Comparison of ENCODE assay signal across 26 mouse cellular contexts in the genomic region with DNA sequence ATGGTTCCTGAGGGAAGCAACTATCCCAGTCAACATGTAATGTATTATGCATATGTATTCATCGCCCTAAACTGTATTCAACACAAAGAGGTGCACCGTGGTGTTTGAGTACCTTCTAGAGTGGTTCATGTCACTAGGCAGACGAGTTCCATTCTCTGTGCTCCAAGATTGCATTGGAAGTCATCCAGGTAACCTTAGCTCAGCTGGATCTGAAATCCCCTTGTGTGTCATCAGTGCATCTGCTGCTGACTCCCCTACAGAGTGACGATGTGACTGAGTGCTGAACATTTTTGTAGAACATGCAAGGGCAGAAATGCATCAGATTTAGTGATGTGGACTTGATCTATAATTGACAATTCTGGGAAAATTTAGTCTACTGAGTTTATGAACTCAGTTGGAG.
DNase-seq lines count a peak whose midpoint lies in the region; ATAC-seq and TF ChIP-seq lines count a peak whose summit lies in the region.
"Had no signal": no experiment of that assay in that cellular context is flagged by ENCODE, and none has a peak within 500 bp of the region (broad histone marks: within the 10 kb centered on the region; RNA-seq: fewer than 3 reads in every experiment).

No protein-coding gene starts in this region.

- H3K9me3 ChIP-seq in hindbrain, embryonic 16.5 days (ENCODE audit: control insufficient read depth, low read length) = no peaks in the 10 kb centered on the region
- H3K9me3 ChIP-seq in hindbrain, embryonic 10.5 days = no peaks in the 10 kb centered on the region
- no peaks in the 10 kb centered on the region for H3K9me3 ChIP-seq in midbrain, postnatal 0 days (ENCODE audit: low read length)
- no peaks in the 10 kb centered on the region for H3K9me3 ChIP-seq in midbrain, embryonic 16.5 days (replicated peaks; ENCODE audit: control insufficient read depth, low read length, poor library complexity, severe bottlenecking)
- H3K9me3 ChIP-seq: embryonic facial prominence, embryonic 15.5 days; forebrain, embryonic 12.5 days; neural tube, embryonic 13.5 days had no signal

- peak; percentile 24 for DNase-seq in cerebellum, adult 11-12 months
- DNase-seq in cerebellum, postnatal 4 days (ENCODE audit: low spot score in 2 of 2) = no peak
- no peak for DNase-seq in hindbrain, embryonic 10.5 days (ENCODE audit: low spot score)
- DNase-seq in midbrain, postnatal 0 days (ENCODE audit: low spot score) = peak; percentile 35
- no peak for DNase-seq in heart, postnatal 25 days (ENCODE audit: low spot score)
- DNase-seq in adrenal gland, adult (ENCODE audit: inconsistent age in 2 of 2, low spot score in 1 of 2) = no peak
- DNase-seq: adrenal gland, adult 8-10 months; forebrain, postnatal 0 days; gastrocnemius, postnatal 10 days; heart, postnatal 36 days; kidney, adult 8-10 months; kidney, postnatal 4 days; lung, postnatal 36 days; thymus, adult 2 months; thymus, postnatal 36 days had no signal

- TF ChIP-seq CTCF in midbrain, postnatal 0 days (IDR thresholded peaks at IDR 0.05) = no peak

- H3K27me3 ChIP-seq in hindbrain, embryonic 16.5 days (replicated peaks; ENCODE audit: control insufficient read depth, insufficient read depth, low read length) = no peaks in the 10 kb centered on the region
- H3K27me3 ChIP-seq in hindbrain, embryonic 10.5 days (ENCODE audit: insufficient read depth, poor library complexity, severe bottlenecking) = no peaks in the 10 kb centered on the region
- no peaks in the 10 kb centered on the region for H3K27me3 ChIP-seq in midbrain, postnatal 0 days (ENCODE audit: insufficient read depth, low read length)
- H3K27me3 ChIP-seq in midbrain, embryonic 16.5 days (ENCODE audit: control insufficient read depth, insufficient read depth, low read depth, low read length) = no peaks in the 10 kb centered on the region
- H3K27me3 ChIP-seq: CH12.LX; embryonic facial prominence, embryonic 15.5 days; forebrain, embryonic 12.5 days; neural tube, embryonic 13.5 days had no signal

- no peak overlapping the region for H3K4me2 ChIP-seq in hindbrain, embryonic 16.5 days (ENCODE audit: low read length)
- no peak overlapping the region for H3K4me2 ChIP-seq in midbrain, postnatal 0 days (ENCODE audit: low read depth, low read length, poor library complexity, severe bottlenecking)
- no peak overlapping the region for H3K4me2 ChIP-seq in midbrain, embryonic 16.5 days (ENCODE audit: low read length)
- H3K4me2 ChIP-seq: embryonic facial prominence, embryonic 15.5 days; forebrain, embryonic 12.5 days; liver, embryonic 11.5 days; midbrain, embryonic 11.5 days; neural tube, embryonic 13.5 days had no signal

- H3K4me1 ChIP-seq in hindbrain, embryonic 16.5 days (ENCODE audit: control insufficient read depth, insufficient read depth, low read depth, low read length) = no peaks in the 10 kb centered on the region
- H3K4me1 ChIP-seq in hindbrain, embryonic 10.5 days (replicated peaks) = no peaks in the 10 kb centered on the region
- H3K4me1 ChIP-seq in midbrain, postnatal 0 days (ENCODE audit: insufficient read depth, low read length) = no peaks in the 10 kb centered on the region
- H3K4me1 ChIP-seq in midbrain, embryonic 16.5 days (ENCODE audit: control insufficient read depth, insufficient read depth, low read length) = no peaks in the 10 kb centered on the region
- H3K4me1 ChIP-seq: embryonic facial prominence, embryonic 15.5 days; forebrain, embryonic 12.5 days; neural tube, embryonic 13.5 days had no signal

- H3K4me3 ChIP-seq in hindbrain, embryonic 16.5 days (ENCODE audit: low read length) = no peak overlapping the region
- no peak overlapping the region for H3K4me3 ChIP-seq in hindbrain, embryonic 10.5 days
- no peak overlapping the region for H3K4me3 ChIP-seq in midbrain, postnatal 0 days (ENCODE audit: low read depth, low read length)
- no peak overlapping the region for H3K4me3 ChIP-seq in midbrain, embryonic 16.5 days (ENCODE audit: low read depth, low read length)
- H3K4me3 ChIP-seq: embryonic facial prominence, embryonic 15.5 days; forebrain, embryonic 12.5 days; neural tube, embryonic 13.5 days had no signal

- H3K9ac ChIP-seq in hindbrain, embryonic 16.5 days (ENCODE audit: low read depth, low read length) = no peak overlapping the region
- H3K9ac ChIP-seq in midbrain, postnatal 0 days (replicated peaks; ENCODE audit: low read length, poor library complexity, severe bottlenecking) = no peak overlapping the region
- H3K9ac ChIP-seq in midbrain, embryonic 16.5 days (ENCODE audit: low read depth, low read length) = no peak overlapping the region
- H3K9ac ChIP-seq: embryonic facial prominence, embryonic 15.5 days; forebrain, embryonic 12.5 days; forebrain, postnatal 0 days; neural tube, embryonic 13.5 days had no signal

- H3K36me3 ChIP-seq in hindbrain, embryonic 16.5 days (ENCODE audit: control insufficient read depth, insufficient read depth, low read length) = no peaks in the 10 kb centered on the region
- no peaks in the 10 kb centered on the region for H3K36me3 ChIP-seq in hindbrain, embryonic 10.5 days
- H3K36me3 ChIP-seq in midbrain, postnatal 0 days (ENCODE audit: insufficient read depth, low read length) = no peaks in the 10 kb centered on the region
- H3K36me3 ChIP-seq in midbrain, embryonic 16.5 days (ENCODE audit: control insufficient read depth, insufficient read depth, low read length) = no peaks in the 10 kb centered on the region
- H3K36me3 ChIP-seq: embryonic facial prominence, embryonic 15.5 days; forebrain, embryonic 12.5 days; neural tube, embryonic 13.5 days had no signal

- intact Hi-C loops in heart, postnatal 25 days (cut with DNase I) = no loop called here

- WGBS in hindbrain, embryonic 16.5 days = 55% methylated on average over 4 of the region's 4 CpGs
- WGBS in hindbrain, embryonic 10.5 days = 84% methylated on average over 4 of the region's 4 CpGs
- 71% methylated on average over 4 of the region's 4 CpGs for WGBS in midbrain, postnatal 0 days
- 74% methylated on average over 4 of the region's 4 CpGs for WGBS in midbrain, embryonic 16.5 days

- peak; percentile 70 for ATAC-seq in hindbrain, embryonic 16.5 days
- ATAC-seq in midbrain, postnatal 0 days (ENCODE audit: low FRiP score) = no peak
- ATAC-seq in midbrain, embryonic 16.5 days = no peak
- ATAC-seq: activated CD4-positive, CD25-positive, alpha-beta regulatory T cell, adult 4 months; forebrain, postnatal 0 days; intestine, embryonic 16.5 days had no signal

- H3K27ac ChIP-seq in hindbrain, embryonic 16.5 days (ENCODE audit: low read depth, low read length) = no peak overlapping the region
- no peak overlapping the region for H3K27ac ChIP-seq in hindbrain, embryonic 10.5 days
- H3K27ac ChIP-seq in midbrain, postnatal 0 days (ENCODE audit: low read depth, low read length) = no peak overlapping the region
- no peak overlapping the region for H3K27ac ChIP-seq in midbrain, embryonic 16.5 days (ENCODE audit: low read length)
- H3K27ac ChIP-seq: embryonic facial prominence, embryonic 15.5 days; forebrain, embryonic 12.5 days; kidney, postnatal 0 days; neural tube, embryonic 13.5 days had no signal

Comparison
In these comparisons a context has a peak if more than half of its experiments do, and no peak if none do; other contexts are left out.
1. DNase-seq: peak in cerebellum, adult 11-12 months (single experiment) and midbrain, postnatal 0 days (single experiment); none in cerebellum, postnatal 4 days (0 of 2), hindbrain, embryonic 10.5 days (single experiment), heart, postnatal 25 days (single experiment) and adrenal gland, adult (0 of 2).